Mouse (Mus musculus) limb, embryonic 11.5 days (tissue): ENCODE data around the gene 1700028K03Rik. TPM values are rescaled to one million over a fixed set of nuclear protein-coding genes. Genes with fewer than 3 reads are reported as not detected.
A peak's percentile ranks its signal among the peaks of the same experiment; 100 is the strongest.

Source experiments
- ATAC-seq: fragments of 200-750 bp; cut with Nextera tagmentation; 2 replicates; pipeline ENCODE4 v1.8.0; 2017; ENCODE audit warnings: low read depth; ENCODE audit not compliant: insufficient number of reproducible peaks, low FRiP score, low TSS enrichment
- DNase-seq: peaks from one replicate; pipeline ENCODE4 v3.0.0-alpha.2; 2015; ENCODE audit warnings: low spot score
- H3K27ac ChIP-seq: fragments of 300-500 bp; sonication (generic); replicated peaks from 2 replicates; pipeline ENCODE4 v1.5.1; 2014; ENCODE audit warnings: low read depth, mild to moderate bottlenecking, low read length
- H3K27me3 ChIP-seq: fragments of 300-500 bp; sonication (generic); 2 replicates; pipeline ENCODE4 v1.6.1; 2014; ENCODE audit warnings: mild to moderate bottlenecking, low read length, mixed read lengths; ENCODE audit not compliant: control insufficient read depth, insufficient read depth
- H3K36me3 ChIP-seq: fragments of 300-500 bp; sonication (generic); 2 replicates; pipeline ENCODE4 v1.6.1; 2014; ENCODE audit warnings: mild to moderate bottlenecking, low read length, moderate library complexity, mixed read lengths; ENCODE audit not compliant: control insufficient read depth, insufficient read depth
- H3K4me1 ChIP-seq: fragments of 300-500 bp; sonication (generic); 2 replicates; pipeline ENCODE4 v1.6.1; 2014; ENCODE audit warnings: low read length, mixed read lengths; ENCODE audit not compliant: control insufficient read depth, insufficient read depth
- H3K4me2 ChIP-seq: fragments of 300-500 bp; sonication (generic); 2 replicates; pipeline ENCODE4 v1.6.1; 2014; ENCODE audit warnings: low read depth, mild to moderate bottlenecking, moderate library complexity; ENCODE audit not compliant: severe bottlenecking
- H3K4me3 ChIP-seq: fragments of 300-500 bp; sonication (generic); 2 replicates; pipeline ENCODE4 v1.5.1; 2014; ENCODE audit warnings: low read depth, low read length
- H3K9ac ChIP-seq: fragments of 300-500 bp; sonication (generic); 2 replicates; pipeline ENCODE4 v1.6.1; 2014; ENCODE audit warnings: mild to moderate bottlenecking, low read length
- H3K9me3 ChIP-seq: fragments of 300-500 bp; sonication (generic); 2 replicates; pipeline ENCODE4 v1.6.1; 2016; ENCODE audit warnings: low read length; ENCODE audit not compliant: control insufficient read depth
- WGBS: fragments of 180-500 bp; shearing (Covaris S2); extraction: QIAGEN DNeasy Blood & Tissue Kit; methylation state at CpG from one replicate; pipeline ENCODE4 v1.1.7; 2014; 5-methylcytosine and 5-hydroxymethylcytosine counted together
- polyA plus RNA-seq: library from polyadenylated mRNA; unstranded; fragments of >200 nt; fragmentation: Nextera tagmentation; extraction: Ambion mirVana; gene quantifications from 2 replicates; pipeline ENCODE4 v1.2.1, GENCODE M21; 2014

1700028K03Rik gene
- polyA plus RNA-seq, 1 experiment from 2014 or later, result 0.09 TPM

DNA sequence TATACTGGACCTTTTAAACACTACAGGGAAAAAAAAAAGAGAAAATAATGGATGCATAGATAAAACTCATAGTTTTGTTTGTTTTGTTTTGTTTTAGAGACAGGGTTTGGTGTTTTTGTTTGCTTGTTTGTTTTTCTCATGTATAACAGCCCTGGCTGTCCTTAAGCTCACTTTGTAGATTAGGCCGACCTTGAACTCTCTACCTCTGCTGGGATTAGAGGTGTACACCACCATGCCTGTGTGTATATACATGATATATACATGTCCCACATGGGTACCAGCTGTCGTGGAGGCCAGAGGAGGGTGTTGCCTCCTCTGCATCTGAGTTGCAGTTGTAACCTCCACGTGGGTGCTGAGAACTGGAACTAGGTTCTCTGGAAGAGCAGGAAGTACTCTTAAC is 13.9 kb downstream of the 1700028K03Rik start:
- no peak for DNase-seq
- no peaks in the 10 kb centered on the region for H3K9me3 ChIP-seq
- no peaks in the 10 kb centered on the region for H3K27me3 ChIP-seq
- H3K36me3 ChIP-seq, result peaks cover 4% of the 10 kb centered on the region; the same call in 1 of the 2 replicates
- ATAC-seq, result no peak
- 87% methylated on average over 3 of the region's 3 CpGs for WGBS
- H3K27ac ChIP-seq, result no peak overlapping the region
- H3K4me1 ChIP-seq, result no peaks in the 10 kb centered on the region
- no peak overlapping the region for H3K9ac ChIP-seq
- no peak overlapping the region for H3K4me3 ChIP-seq
- no peak overlapping the region for H3K4me2 ChIP-seq

DNA sequence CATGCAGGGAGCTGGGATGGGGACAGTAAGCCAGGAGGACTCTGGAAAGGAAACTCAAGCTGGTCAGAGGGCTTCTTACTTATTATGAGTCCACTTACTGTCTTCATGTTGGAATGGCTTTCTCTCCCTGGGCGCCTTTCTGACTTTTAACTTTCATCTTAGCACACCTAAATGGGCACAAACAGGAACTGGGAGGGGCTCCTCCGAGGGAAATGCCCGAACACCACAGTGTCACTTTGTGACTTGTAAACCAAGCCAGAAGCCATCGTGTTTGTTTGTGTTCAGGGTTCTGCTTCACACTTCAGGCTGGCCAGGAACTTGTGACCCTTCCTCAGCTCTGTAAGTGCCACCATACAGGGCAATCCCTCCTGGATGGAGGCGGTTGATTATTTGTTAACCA is 19.8 kb downstream of the 1700028K03Rik start:
- no peak for DNase-seq
- no peak overlapping the region for H3K4me2 ChIP-seq
- no peak for ATAC-seq
- H3K4me1 ChIP-seq, result no peaks in the 10 kb centered on the region
- H3K4me3 ChIP-seq, result no peak overlapping the region
- no peak overlapping the region for H3K27ac ChIP-seq
- peaks cover 2% of the 10 kb centered on the region for H3K36me3 ChIP-seq
- WGBS, result 46% methylated on average over 5 of the region's 5 CpGs
- no peaks in the 10 kb centered on the region for H3K27me3 ChIP-seq
- no peak overlapping the region for H3K9ac ChIP-seq
- H3K9me3 ChIP-seq, result no peaks in the 10 kb centered on the region

DNA sequence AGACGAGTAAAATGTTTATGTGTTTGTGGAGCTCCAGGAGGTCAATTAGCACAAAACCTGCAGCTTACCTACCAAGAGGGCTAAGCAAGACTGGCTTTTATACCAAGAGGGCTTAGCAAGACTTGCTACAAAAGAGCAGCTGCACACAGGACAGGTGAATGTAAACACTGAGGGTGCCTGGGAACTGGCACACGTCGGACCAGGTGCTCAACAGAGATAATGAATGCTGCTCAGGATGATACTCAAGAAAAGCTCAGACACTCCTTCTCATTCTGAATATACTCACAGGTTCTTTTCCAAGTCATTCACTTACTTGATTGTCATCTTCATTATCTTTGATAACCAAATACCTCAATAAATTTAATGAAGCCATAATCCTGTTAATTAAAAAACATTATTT is 22.5 kb downstream of the 1700028K03Rik start:
- no peak overlapping the region for H3K4me2 ChIP-seq
- no peak overlapping the region for H3K9ac ChIP-seq
- no peaks in the 10 kb centered on the region for H3K27me3 ChIP-seq
- WGBS, result 79% methylated on average over 3 of the region's 3 CpGs
- H3K27ac ChIP-seq, result no peak overlapping the region
- H3K9me3 ChIP-seq, result no peaks in the 10 kb centered on the region
- ATAC-seq (no peak), DNase-seq (no peak)
- no peak overlapping the region for H3K4me3 ChIP-seq
- H3K4me1 ChIP-seq, result no peaks in the 10 kb centered on the region
- H3K36me3 ChIP-seq, result no peaks in the 10 kb centered on the region; the same call in 1 of the 2 replicates

DNA sequence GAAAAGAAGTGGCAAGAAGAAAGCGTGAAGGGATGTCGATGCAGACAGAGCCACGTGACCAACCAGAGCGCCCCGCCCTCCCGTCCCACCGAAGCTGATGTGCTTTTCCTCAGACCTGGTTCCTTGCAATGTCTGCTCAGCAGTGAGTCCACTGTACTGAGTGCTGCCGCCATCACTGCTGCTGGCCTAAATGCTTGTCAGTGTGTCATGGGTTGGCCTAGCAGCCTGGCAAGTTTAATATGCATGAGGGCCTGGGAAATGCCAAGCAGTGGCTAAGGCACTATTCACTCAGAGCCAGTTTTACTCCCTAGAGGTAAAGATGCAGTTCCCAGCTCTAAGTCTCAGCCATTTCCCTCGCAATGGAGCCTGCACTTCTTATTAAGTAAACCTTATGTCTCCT is 34.6 kb downstream of the 1700028K03Rik start:
- Histone ChIP-seq H3K27me3 (no peaks in the 10 kb centered on the region), H3K36me3 (peaks cover 4% of the 10 kb centered on the region; the same call in 1 of the 2 replicates), H3K9me3 (no peaks in the 10 kb centered on the region), H3K27ac (no peak overlapping the region), H3K4me1 (no peaks in the 10 kb centered on the region), H3K4me2 (no peak overlapping the region), H3K4me3 (no peak overlapping the region), H3K9ac (no peak overlapping the region)
- DNase-seq (no peak), ATAC-seq (no peak)
- 98% methylated on average over 9 of the region's 9 CpGs for WGBS

DNA sequence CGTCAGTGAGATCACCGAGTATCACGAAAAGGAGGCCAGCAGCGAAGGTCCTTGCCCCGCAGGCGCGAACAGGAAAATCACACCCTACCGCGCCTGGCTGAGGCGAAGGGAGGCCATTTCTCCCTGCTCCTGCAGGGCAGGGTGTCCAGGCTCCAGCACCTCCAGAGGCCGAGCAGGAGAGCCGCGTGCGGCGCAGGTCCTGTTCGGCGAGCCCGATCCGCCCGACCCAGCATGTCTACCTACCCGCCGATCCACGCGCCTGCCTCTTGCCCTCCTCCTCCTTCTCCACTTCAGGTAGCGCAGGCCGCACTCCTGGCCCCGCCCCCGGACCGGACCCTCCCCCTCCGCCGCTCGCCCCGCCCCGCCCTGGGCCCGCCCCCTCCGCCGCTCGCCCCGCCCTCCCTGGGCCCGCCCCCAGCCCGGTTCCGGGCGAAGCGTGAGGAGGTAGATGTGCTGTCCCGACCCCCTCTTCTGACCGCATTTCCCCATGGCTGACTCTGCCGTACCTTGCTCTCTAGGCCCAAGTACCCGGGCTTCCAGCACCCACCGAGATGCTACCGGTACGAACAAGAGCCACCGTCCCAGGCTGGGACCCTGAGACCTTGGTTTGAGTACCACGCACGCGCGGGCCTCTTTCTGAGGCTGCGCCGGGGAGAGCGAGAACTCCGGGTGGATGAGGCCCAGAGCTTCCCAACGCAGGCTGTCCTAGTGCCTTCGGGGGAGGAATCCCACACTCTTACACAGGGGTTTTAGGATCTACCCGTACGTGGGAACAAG is 63.0 kb downstream of the 1700028K03Rik start, which contains the start of the genes Rpap2 and Glmn:
Rpap2 (plus strand) TSS at position 73 of the 777 bp plus-strand sequence.
Glmn (minus strand) TSS at position 588 of the 777 bp plus-strand sequence.
- no peaks in the 10 kb centered on the region for H3K27me3 ChIP-seq
- H3K9me3 ChIP-seq, result no peaks in the 10 kb centered on the region

DNA sequence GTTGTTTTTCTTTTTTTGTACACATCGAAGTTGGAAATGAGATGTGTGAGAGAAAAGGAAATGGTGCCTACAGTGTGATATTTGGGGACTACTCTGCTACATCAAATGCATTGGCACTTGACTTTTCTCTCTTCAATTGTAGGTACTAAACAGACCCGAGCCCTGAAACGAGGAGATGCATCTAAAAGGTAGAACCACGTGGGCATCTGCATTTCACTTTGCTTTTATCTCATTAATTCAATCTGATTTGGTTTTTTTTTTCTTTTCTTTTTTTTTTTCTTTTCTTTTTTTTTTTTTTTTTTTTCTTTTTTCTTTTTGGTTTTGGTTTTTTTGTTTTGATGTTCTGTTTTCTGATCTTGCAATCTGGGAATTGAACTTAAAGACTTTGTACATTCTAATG is 63.9 kb downstream of the 1700028K03Rik start:
- Histone ChIP-seq H3K4me3 (peak overlapping the region; percentile 67), H3K4me2 (peak overlapping the region; percentile 72), H3K27ac (no peak overlapping the region), H3K9me3 (no peaks in the 10 kb centered on the region), H3K9ac (no peak overlapping the region), H3K4me1 (no peaks in the 10 kb centered on the region), H3K36me3 (0 out of 2 replicates have a peak, but pooled peaks cover 2% of the 10 kb centered on the region), H3K27me3 (no peaks in the 10 kb centered on the region)
- DNase-seq, result no peak
- ATAC-seq, result no peak
- WGBS, result 24% methylated on average over 4 of the region's 4 CpGs

More for the DNA sequence above, 63.0 kb downstream of the 1700028K03Rik start, which contains the start of the genes Rpap2 and Glmn:
- Histone ChIP-seq H3K27ac (peak within 1 kb of the TSS; percentile 65; the same call in 1 of the 2 replicates), H3K9ac (peak within 1 kb of the TSS; percentile 87), H3K4me1 (no peaks in the 10 kb centered on the region), H3K4me2 (peak within 1 kb of the TSS; percentile 72), H3K36me3 (no peaks in the 10 kb centered on the region), H3K4me3 (peak within 1 kb of the TSS; percentile 67)
- peak; percentile 91 for DNase-seq
- ATAC-seq, result peak; percentile 96
- WGBS, result under 1% methylated on average over 47 of the region's 64 CpGs

Other genes with a start within 250 kb of the 1700028K03Rik start
- gene Tgfbr3, start 245.1 kb upstream of the 1700028K03Rik start, polyA plus RNA-seq, result 11.2 and 12.4 TPM in 2 replicates
- gene Brdt, start 203.6 kb upstream of the 1700028K03Rik start, polyA plus RNA-seq, result 1.5 and 2.0 TPM in 2 replicates
- gene Ephx4, start 132.0 kb upstream of the 1700028K03Rik start, polyA plus RNA-seq, result 0.64 and 0.72 TPM in 2 replicates
- gene Lpcat2b, start 103.2 kb upstream of the 1700028K03Rik start, polyA plus RNA-seq, result 0.09 TPM in 1 of 2 replicates, not detected in the other
- 5.0 and 5.3 TPM in 2 replicates for gene Btbd8, start 96.7 kb upstream of the 1700028K03Rik start, polyA plus RNA-seq
- 0.41 and 0.75 TPM in 2 replicates for gene Gm42669, start 27.1 kb upstream of the 1700028K03Rik start, polyA plus RNA-seq
- 20.3 and 23.9 TPM in 2 replicates for gene Rpap2, start 62.7 kb downstream of the 1700028K03Rik start, polyA plus RNA-seq
- gene Glmn, start 63.2 kb downstream of the 1700028K03Rik start, polyA plus RNA-seq, result 42.2 and 42.5 TPM in 2 replicates
- gene Gfi1, start 191.3 kb downstream of the 1700028K03Rik start, polyA plus RNA-seq, result 0.13 TPM in 1 of 2 replicates, not detected in the other